Mouse (Mus musculus): ENCODE measurements around the gene Spcs1. TPM values are rescaled to one million over a fixed set of nuclear protein-coding genes. Genes with fewer than 3 reads are reported as not detected.
A peak's percentile ranks its signal among the peaks of the same experiment; 100 is the strongest.

Spcs1 gene
- total RNA-seq, 2 experiments from 2014 or later, result 105 to 257 TPM

DNA sequence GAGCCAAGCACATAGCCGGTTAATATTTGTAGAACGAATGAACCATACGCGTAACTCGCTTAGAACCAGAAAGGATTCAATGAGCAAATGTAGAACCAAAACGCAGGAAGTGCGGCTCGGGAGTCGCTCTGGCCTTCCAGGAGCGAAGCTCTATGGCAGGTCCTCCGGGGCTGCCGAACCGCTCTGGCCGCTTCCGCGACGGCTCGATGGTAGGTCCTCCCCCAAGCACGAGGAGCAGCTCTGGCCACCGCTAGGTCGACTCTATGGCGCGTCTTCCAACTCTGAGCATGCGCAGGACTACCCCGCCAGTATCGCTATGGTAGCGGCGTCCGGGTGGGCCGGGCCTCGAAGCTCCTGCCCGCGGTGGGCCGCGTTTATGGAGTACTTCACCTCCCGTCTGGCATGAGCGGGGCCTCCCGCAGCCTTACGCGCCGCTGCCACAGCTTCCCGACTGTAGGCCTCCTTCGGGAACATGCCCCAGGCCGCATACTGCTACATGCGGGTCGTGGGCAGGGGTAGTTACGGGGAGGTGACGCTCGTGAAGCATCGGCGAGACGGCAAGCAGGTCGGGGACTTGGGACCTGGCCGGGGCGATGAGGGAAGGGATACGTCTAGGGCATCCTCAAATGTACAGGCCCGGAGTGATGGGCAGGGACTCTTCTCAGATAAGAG is 50.2 kb downstream of the Spcs1 start, which contains the start of gene Nek4:
TSS of gene Nek4 (plus strand) at position 224 of the 672 bp plus-strand sequence.
- peak; percentile 99 for ATAC-seq (replicated peaks; ENCODE audit: poor library complexity)

GRCm38 (mm10) chr14:30949986-30950385 is 51.5 kb downstream of the Spcs1 start:
- ATAC-seq (replicated peaks; ENCODE audit: poor library complexity), result no peak

Other genes with a start within 250 kb of the Spcs1 start
- 7.1 and 10.9 TPM in 2 replicates for gene Tmem110, start 176.1 kb downstream of the Spcs1 start, total RNA-seq (2015)
- 6.4 and 9.8 TPM in 2 replicates for gene Tmem110, start 176.1 kb downstream of the Spcs1 start, total RNA-seq (2017)
- 0.47 and 0.49 TPM in 2 replicates for gene Mustn1, start 122.5 kb downstream of the Spcs1 start, total RNA-seq (2015)
- 0.27 and 0.50 TPM in 2 replicates for gene Mustn1, start 122.5 kb downstream of the Spcs1 start, total RNA-seq (2017)
- gene Itih4, start 115.2 kb downstream of the Spcs1 start, total RNA-seq (2015), result not detected in 2 replicates
- not detected in 2 replicates for gene Itih4, start 115.2 kb downstream of the Spcs1 start, total RNA-seq (2017)
- not detected in 2 replicates for gene Itih3, start 77.9 kb downstream of the Spcs1 start, total RNA-seq (2015)
- not detected in 2 replicates for gene Itih3, start 77.9 kb downstream of the Spcs1 start, total RNA-seq (2017)
- not detected in 2 replicates for gene Itih1, start 58.4 kb downstream of the Spcs1 start, total RNA-seq (2015)
- gene Itih1, start 58.4 kb downstream of the Spcs1 start, total RNA-seq (2017), result not detected in 2 replicates
- gene Nek4, start 50.3 kb downstream of the Spcs1 start, total RNA-seq (2015), result 8.5 and 8.8 TPM in 2 replicates
- gene Nek4, start 50.3 kb downstream of the Spcs1 start, total RNA-seq (2017), result 12.2 and 13.8 TPM in 2 replicates
- 54.2 and 64.4 TPM in 2 replicates for gene Glt8d1, start 272 bp downstream of the Spcs1 start, total RNA-seq (2015)
- 29.2 and 37.7 TPM in 2 replicates for gene Glt8d1, start 272 bp downstream of the Spcs1 start, total RNA-seq (2017)
- gene Pbrm1, start 17.5 kb upstream of the Spcs1 start, total RNA-seq (2015), result 75.4 and 82.4 TPM in 2 replicates
- gene Pbrm1, start 17.5 kb upstream of the Spcs1 start, total RNA-seq (2017), result 52.3 and 80.5 TPM in 2 replicates
- gene Gnl3, start 17.5 kb upstream of the Spcs1 start, total RNA-seq (2015), result 365 and 481 TPM in 2 replicates
- gene Gnl3, start 17.5 kb upstream of the Spcs1 start, total RNA-seq (2017), result 301 and 405 TPM in 2 replicates
- gene Smim4, start 127.3 kb upstream of the Spcs1 start, total RNA-seq (2015), result 93.8 and 125 TPM in 2 replicates
- 45.3 and 89.8 TPM in 2 replicates for gene Smim4, start 127.3 kb upstream of the Spcs1 start, total RNA-seq (2017)
- gene Nt5dc2, start 129.4 kb upstream of the Spcs1 start, total RNA-seq (2015), result 90.7 and 110 TPM in 2 replicates
- 136 and 153 TPM in 2 replicates for gene Nt5dc2, start 129.4 kb upstream of the Spcs1 start, total RNA-seq (2017)
- gene Stab1, start 167.0 kb upstream of the Spcs1 start, total RNA-seq (2015), result 3.2 and 6.7 TPM in 2 replicates
- gene Stab1, start 167.0 kb upstream of the Spcs1 start, total RNA-seq (2017), result 0.44 and 0.87 TPM in 2 replicates
- 0.94 TPM in 1 of 2 replicates, not detected in the other for gene Tnnc1, start 206.6 kb upstream of the Spcs1 start, total RNA-seq (2015)
- 0.54 and 0.87 TPM in 2 replicates for gene Tnnc1, start 206.6 kb upstream of the Spcs1 start, total RNA-seq (2017)
- gene Nisch, start 215.3 kb upstream of the Spcs1 start, total RNA-seq (2015), result 94.2 and 113 TPM in 2 replicates
- 69.7 and 88.2 TPM in 2 replicates for gene Nisch, start 215.3 kb upstream of the Spcs1 start, total RNA-seq (2017)
- 0.02 TPM in 1 of 2 replicates, not detected in the other for gene Sema3g, start 216.2 kb upstream of the Spcs1 start, total RNA-seq (2015)
- 0.04 TPM in 1 of 2 replicates, not detected in the other for gene Sema3g, start 216.2 kb upstream of the Spcs1 start, total RNA-seq (2017)
- 14.9 and 16.4 TPM in 2 replicates for gene Phf7, start 249.6 kb upstream of the Spcs1 start, total RNA-seq (2015)
- gene Phf7, start 249.6 kb upstream of the Spcs1 start, total RNA-seq (2017), result 9.0 and 11.4 TPM in 2 replicates
- gene Bap1, start 249.8 kb upstream of the Spcs1 start, total RNA-seq (2015), result 24.9 and 27.2 TPM in 2 replicates
- gene Bap1, start 249.8 kb upstream of the Spcs1 start, total RNA-seq (2017), result 36.3 and 46.4 TPM in 2 replicates

All from megakaryocyte progenitor cell, adult 5-6 weeks (primary cell).